Mouse (Mus musculus): ENCODE measurements around the gene Tomt.

The Tomt gene

DNA sequence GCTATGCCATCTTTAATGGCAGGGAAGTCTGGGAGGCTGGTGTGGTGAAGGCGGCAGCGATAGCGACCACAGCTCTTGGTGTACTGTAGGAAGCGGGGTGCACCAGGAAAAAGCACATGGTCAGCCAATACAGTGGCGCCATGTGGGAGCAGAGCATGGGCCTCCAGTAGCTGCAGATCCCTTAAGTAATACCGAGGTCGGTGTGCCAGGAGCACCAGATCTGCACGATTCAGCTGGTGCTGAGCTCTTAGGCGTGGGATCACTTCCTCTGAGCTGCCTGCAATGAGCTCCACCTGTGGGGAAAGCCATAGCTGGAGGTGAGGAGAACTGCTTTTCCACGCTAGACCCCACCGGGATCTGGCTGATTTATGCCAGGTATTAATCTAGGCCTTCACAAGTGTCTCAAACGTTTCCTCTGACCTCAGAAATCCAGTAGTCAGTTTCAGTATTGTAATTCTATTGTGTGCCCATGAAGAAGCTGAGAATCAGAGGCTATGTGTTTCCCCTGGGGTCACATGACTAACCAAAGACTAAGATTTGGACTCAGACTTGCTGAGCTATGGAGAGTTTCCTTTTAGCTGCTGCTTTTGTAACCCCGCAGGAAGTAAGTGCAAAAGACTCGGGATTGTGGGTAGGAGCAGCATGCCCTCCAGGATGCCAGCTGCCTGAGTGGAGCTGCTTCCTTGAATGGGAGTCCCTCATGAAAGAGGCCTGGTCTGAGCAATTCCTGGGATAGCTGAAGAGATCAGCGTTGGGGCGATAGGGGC is 5.6 kb downstream of the Tomt start:
- DNase-seq = no peak

DNA sequence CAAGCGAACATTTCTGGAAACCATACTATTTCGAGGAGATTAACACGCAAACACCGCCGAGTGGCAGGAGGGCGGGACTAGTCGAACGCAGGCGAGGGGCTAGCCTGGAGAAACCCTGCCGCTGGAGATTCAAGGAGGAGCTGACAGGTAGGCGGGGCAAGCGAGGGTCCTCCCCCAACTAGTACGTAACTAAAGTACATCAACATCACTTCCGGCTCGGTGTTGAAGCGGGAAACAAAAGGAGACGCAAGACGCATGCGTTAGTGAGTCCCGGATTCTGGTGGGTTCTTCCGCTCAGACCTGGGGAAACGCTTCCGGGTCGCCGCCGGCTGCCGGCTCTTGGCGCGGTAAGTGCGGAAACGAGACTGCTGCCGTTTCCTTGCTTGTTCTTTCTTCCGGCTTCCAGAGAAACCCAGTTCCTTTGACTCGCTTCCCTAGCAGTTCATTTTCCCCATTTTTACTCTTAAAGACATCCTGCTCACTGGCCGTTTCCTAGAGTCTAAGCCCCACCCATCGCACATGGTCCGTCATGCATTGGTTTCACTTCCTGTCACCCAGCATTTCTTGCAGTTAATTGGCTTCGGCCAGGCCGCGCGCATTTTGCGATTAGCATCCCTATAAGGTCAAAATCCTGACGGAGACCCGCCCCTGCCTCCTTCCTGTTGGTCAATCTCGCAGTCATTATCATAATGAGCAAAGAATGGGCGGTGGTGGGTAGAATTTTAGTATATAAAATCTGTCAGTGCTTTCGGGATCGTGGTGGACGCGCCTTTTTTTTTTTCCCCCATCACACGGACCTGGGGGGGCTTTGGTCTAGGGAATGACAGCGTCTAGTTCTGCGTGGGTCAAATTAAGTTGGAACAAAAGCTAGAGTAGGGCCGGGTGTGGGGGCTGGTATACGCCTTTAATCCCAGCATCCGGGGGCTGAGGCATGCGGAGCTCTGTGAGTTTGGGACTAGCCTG is 9.8 kb downstream of the Tomt start:
- peak; percentile 95 to 99 for DNase-seq

DNA sequence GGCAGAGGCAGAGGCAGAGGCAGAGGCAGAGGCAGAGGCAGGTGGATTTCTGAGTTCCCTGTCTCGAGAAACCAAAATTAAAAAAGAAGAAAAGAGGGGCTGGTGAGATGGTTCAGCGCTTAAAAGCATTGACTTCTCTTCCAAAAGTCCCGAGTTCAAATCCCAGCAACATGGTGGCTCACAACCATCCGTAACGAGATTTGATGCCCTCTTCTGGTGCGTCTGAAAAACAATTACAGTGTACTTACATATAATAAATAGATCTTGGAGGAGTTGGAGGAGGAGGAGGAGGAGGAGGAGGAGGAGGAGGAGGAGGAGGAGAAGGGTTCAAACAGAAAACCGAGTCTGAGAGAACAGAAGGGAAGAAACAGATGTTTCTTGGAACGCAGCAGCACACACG is 10.5 kb downstream of the Tomt start:
- DNase-seq = no peak

DNA sequence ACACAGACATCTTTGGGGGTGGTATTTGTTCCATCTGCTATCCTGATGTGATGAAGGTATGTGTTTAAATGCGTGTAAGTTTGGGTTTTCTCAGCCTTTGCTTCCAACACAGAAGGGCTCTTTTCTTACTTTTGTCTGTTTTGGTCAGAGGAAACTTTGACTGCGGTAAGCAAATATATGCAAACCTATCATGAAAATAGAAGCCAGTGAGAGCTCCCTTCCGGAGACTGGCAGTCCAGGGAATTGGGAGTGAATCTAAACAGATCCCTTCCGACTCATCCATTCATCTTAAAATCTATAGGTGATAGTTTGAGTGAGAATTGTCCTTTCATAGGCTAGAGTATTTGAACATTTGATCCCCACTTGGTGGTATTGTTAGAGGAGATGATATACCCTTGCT is 17.7 kb downstream of the Tomt start:
- DNase-seq = no peak

DNA sequence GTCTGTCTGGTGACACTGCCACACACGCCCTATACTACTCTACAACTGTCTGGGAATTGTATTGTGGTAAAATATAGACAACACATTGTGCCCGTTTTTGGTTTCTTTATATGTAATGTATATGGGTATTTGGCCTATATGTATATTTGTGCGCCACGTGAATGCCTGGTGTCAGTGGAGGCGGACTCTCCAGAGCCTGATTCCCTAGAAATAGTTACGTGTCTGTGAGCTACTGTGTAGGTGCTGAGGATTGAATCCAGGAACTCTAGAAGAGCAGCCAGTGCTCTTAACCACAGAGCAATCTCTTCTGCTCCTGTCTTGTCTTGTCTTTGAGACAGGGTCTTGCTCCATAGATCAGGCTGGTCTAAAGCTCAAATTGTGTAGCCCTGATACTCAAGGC is 19.9 kb downstream of the Tomt start:
- no peak for DNase-seq

DNA sequence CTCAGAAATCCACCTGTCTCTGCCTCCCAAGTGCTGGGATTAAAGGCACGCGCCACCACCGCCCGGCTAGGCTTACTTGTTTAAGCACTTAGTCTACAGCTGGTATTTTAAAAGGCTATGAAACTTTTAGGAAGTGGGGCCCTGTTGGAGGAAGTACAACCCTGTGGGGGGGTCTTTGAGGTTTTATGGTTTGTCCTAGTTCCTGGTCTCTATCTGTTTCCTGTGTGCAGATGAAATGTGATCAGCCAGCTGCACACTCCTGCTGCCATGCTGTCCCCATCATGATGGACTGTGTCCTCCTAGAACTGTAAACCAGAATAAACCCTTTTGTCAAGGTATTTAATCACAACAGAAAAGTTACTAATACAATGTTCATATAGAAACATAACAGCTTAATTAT is 22.0 kb downstream of the Tomt start:
- DNase-seq = no peak

DNA sequence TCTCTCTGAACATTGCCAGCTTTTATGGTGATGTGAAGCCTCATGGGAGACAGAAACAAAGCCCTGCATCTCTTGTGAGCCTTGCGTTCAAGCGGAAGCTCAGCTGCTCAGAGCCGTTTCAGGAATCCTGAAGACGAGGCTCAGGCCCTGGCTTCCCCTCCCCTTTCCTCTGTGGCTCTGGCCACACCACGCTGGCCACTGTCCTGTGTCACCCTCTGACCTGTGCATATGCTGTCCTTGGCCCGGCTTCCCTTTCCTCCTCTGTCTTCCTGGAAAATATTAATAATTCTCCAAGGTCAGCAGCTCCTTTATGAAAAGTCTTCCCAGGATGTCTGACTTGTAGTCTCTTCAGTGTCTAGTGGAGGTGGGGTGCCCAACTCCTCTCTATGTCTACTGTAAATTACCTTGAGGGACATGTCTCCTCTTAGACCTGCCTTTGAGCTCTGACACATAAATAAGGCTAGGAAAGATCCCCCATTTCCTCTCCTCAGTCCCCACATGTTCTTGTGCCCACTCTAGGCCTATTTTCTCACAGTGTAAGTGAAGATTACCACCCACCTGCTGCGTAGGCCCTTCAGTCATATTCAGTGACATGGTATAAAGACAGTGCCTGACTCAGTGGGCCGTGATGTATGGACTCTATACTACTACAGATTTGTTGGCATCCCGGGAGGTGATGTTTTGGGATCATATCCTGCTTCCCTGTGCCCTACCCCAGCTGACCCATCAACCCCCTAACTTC is 23.6 kb downstream of the Tomt start:
- DNase-seq = no peak

DNA sequence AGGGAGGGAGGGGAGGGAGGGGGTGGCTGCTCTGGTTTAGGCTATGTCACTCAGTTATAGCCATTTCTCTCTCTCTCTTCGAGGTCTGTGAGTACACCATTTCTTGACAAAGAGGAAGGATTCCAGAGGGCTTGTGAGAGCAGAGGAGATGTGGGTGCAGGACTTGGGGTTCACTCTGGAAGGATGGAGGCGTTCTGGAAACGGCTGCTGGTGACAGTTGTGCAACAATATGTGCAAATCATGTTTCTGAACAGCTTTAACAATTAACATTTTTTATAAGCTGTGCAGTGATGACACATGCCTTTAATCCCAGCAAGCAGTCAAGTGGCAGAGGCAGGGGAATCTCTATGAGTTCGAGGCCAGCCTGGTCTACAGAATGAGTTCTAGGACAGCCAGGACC is 25.3 kb downstream of the Tomt start:
- no peak for DNase-seq

DNA sequence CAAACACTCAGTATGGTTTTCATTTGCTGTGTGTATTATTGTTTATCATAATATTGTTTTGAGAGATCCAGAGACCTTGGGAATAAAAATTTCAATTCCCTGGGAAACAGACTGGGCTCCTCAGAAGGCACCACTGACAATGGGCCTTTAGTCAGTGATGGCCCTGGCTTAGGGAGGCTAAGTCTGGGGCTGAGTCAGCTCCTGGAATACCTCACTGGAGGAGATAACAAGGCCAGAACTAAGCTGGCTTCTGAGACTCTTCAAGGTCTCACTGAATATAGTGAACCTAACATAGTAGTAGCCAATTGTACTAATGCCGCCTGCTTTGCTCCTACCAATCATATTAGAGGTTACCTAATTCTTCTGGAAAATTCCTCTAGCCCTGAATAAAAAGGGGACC is 30.2 kb downstream of the Tomt start:
- no peak for DNase-seq

DNA sequence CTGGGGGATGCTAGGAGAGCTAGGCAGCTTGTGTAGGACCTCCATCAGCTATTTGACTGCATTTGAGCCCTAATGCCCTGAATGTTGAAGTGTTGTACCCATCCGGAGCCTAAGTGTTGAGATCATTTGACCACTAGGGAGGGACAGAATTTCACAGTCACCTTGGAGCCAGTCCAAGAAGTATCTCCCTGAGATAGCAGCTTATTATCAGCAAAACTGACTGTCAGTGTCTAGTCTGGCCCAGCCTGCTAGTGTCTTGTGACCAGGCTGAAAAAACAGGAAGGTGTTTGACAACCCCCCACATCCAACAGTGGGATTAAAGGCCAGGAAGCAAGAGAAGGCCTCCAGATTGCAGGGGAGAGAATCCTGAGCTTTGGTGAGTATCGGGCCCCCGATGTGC is 34.9 kb downstream of the Tomt start:
- no peak for DNase-seq

DNA sequence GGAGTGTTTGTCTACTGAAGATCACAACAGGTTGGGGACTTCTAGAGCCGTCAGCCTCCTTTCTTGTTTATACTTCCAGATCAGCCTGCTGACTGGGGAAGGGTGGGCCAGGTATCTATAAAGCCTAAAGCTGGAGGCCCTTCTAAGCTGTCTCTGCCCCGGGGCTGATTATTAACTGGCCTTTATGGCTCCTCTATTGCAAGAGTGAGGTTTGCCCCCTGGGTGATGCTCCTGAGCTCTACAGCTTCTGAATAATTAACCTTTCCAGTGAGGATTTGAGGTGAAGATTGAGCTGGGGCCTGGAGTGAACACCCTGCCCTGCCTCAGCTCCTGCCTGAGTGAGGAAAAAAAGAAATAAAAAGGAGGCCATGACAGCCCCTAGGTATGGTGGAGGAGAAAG is 35.5 kb downstream of the Tomt start, which contains the start of gene Folr1:
TSS of gene Folr1 (minus strand) at position 160 of the 400 bp plus-strand sequence.
- DNase-seq = no peak

DNA sequence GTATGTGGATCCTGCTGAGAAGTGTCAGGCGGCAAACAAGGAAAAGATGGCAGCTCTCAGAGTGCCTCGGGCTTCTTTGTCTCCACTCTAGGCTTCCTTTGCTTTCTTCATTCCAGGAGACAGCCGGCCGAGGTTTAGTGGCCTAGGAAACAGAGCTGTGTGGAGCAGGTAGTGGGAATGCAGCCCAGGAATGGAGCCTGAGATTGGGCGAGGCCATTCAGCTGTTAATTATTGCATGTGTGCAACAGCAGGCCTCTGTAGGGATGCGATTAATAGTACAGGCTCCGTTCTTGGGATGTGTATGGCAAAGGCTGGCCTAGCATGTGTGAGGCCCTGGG is 37.0 kb downstream of the Tomt start:
- DNase-seq = no peak

DNA sequence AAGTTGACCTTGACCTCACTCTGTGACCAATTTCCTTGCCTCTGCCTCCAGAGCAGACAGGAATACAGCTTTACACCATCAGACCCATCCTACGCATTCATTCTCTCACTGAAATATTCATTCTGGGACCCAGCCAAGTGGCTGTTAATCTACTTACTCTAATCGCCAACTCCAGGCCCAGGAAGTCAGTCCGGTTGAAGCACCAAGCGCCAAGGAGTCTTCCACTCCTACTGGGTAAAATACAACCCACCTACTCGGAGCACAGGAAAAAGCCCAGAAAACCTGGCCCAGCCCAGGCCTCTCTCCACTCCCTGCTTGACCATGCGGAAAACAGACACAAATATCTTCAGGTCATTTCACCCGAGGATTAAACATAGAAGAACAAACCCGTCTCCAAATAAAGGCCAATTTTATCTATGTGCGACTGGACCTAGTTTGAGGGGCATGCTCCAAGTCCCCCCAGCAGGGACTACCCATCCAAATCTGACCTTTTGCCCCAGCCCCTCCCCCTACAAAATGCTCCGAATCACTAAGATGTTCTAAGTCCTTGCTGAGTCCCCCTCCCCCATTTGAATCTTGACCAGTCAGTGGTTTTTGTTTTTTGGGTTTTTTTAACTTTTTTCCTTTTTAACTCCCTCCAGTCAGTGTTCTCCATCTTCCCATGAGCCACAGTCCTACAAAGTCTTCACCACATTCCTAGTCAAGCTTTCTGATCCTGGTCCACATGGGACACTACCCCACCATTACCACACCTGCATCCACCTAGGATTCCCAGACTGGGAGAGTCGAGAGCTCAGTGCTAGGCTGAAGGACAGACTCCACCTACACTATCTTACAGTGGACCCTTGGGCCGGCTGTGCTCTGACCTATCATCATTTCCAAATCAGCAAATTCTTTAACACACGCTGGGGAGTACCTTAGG is 37.7 kb downstream of the Tomt start:
- no peak for DNase-seq

DNA sequence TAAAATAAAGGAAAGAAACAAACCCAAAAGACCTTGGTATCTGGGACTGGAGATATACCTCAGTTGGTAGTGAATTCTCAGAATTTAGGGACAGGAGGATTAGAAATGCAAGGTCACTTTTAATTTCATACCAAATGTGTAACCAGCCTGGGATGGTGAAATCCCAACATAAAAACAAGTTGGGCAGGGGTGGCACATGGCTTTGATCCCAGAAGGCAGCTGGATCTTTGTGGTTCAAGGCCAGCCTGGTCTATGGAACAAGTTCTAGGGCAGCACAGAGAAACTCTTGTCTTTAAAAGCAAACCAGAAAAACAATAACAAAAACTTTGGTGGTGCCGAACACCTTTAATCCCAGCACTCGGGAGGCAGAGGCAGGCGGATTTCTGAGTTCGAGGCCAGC is 38.7 kb downstream of the Tomt start:
- no peak for DNase-seq

DNA sequence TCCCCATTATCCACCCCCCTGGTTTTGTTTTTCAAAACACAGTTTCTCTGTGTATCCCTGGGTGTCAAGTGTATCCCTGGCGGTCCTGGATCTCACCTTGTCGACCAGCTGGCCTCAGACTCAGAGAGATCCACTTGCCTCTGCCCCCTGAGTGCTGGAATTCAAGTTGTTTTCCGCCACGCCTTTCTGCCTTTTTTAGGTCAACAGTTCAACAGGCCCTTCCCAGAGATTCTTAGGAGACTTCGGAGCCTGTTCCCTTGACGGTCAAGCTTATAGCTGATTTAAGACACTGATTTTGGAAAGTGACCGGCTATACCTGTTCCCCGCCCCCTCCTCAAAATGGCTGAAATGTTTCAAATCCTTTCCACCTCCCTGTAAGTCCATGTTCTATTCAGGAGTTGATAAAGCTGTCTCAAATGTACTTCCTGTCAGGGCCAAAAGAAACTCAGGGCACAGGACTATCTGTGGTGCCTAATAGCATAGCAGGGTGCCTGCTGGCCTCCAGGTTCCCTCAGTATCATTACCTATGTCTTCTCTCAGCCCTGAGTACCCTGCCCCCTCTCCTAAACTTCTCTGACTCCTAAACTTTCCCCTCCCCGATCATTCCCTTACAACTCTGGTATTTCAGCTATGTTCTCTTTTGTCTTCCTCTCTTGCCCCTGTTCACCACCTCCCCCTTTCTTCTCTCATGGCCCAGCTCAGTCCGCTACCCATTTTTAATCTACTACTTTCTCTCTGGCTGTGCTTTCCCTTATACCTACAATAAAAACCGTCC is 39.5 kb downstream of the Tomt start:
- no peak for DNase-seq

DNA sequence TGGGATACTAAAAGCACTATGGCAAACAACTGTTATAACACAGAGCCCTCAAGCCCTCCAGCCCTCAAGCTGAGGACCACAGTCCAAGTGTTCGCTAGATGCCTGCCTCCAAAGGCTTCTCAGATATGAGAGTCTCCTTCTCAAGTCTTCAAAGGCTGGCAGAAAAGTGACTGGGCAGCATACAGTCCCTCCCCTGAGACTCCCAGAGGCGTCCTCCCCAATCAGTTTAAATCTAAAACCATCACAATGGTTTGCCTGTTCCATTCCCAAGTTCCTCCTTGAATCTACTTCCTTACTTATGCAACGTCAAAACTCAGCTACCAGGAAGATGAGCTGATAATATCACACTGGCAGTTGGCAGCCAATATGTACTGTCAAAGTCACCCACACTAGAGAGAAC is 42.7 kb downstream of the Tomt start, which contains the start of gene Anapc15:
TSS of gene Anapc15 (plus strand) at position 301 of the 400 bp plus-strand sequence.
- DNase-seq = no peak

DNA sequence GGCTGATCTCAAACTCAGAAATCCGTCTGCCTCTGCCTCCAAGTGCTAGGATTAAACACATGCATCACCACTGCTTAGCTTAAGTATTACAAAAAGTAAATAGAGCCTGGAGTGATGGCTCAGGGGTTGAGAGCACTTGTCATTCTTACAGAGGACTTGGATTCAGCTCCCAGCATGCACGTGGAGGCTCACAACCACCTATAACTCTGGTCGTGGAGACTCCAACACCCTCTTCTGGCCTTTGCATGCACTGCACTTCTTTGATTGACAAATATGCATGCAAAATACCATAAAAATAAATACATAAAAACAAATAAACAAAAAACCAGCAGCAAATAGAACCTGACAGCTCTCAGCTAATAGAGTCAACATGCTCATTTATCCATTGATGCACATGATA is 43.9 kb downstream of the Tomt start:
- no peak for DNase-seq

DNA sequence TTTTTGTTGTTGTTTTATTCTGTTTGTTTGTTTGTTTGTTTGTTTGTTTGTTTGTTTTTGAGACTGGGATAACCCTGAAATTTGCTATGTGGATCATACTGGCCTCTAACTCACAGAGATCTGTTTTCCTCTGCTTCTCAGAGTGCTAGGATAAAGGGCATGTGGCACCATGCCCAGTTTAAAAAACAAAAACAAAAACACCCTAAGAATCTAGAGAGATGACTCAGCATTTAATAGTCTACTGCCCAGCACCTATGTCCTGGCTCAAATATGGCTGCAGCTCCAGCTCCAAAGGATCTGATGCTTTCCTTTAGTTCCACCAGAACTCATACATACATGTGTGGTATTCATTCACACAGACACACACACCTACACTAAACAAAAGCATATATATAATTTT is 45.2 kb downstream of the Tomt start:
- no peak for DNase-seq

DNA sequence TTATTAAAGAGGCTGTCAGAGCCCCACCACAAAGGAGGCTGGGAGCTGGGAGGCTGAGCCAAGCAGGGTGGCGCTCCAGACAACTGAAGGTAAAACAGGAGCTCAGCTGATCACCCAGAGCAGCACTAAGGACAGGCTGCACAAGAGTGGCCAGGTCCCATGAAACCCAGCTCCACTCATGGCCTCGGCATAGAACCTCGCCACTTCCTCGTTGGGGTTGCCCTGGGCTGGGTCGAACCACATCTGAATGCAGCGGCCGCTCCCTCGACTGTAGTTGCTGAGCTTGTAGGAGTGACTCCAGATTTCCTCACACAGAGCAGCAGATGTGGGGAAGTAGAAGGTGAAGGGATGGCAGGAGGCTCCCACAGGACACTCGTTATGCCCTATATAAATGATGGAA is 47.8 kb downstream of the Tomt start:
- DNase-seq = no peak

DNA sequence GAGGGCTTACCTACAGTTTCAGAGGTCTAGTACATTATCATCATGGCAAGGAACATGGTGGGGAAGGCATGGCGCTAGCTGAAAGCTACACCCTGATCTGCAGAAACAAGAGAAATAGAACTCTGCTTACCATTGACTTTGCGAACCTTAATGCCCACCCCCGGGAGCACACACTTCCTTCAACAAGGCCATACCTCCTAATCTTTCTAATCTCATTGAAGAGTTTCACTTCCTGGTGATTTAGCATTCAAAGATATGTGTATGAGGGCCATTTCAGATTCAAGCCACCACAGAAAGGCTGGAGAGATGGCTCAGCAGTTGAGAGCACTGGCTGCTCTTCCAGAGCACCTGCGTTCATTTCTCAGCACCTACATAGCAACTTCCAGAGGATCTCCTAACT is 49.1 kb downstream of the Tomt start, which contains the start of gene Folr2:
TSS of gene Folr2 (minus strand) at position 101 of the 400 bp plus-strand sequence.
- no peak for DNase-seq

DNA sequence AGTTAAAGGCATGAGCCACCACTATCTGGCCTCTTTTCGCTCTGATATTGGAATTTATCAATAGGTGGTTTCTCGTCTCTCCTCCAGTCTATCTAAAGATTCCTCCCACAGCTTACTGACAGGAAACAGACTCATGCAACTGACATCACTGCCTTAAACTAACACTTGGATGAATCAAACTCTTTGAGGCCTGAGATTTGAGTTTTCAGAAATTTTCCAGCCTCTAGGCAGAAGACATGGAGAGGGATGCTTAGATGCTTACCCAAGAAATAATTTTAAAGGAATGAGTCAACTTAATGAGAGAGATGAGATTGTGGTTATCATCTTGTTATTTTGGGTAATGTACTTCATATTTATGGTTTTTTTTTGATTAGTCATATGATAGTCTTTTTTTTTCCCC is 52.3 kb downstream of the Tomt start:
- DNase-seq = no peak

All from cerebellum, adult 18-20 months (tissue).